Mouse (Mus musculus) liver (tissue): ENCODE results near the gene Ahcy.
"Not testable (repeated sequence)": the region's sequence is repeated elsewhere in the genome, so short reads cannot be mapped to it uniquely, and the experiment has no call there.

ENCODE experiments used
- DNase-seq: peaks from one replicate; pipeline ENCODE4 v3.0.0-alpha.2; 2020; ENCODE audit warnings: mixed read lengths

Ahcy gene

DNA sequence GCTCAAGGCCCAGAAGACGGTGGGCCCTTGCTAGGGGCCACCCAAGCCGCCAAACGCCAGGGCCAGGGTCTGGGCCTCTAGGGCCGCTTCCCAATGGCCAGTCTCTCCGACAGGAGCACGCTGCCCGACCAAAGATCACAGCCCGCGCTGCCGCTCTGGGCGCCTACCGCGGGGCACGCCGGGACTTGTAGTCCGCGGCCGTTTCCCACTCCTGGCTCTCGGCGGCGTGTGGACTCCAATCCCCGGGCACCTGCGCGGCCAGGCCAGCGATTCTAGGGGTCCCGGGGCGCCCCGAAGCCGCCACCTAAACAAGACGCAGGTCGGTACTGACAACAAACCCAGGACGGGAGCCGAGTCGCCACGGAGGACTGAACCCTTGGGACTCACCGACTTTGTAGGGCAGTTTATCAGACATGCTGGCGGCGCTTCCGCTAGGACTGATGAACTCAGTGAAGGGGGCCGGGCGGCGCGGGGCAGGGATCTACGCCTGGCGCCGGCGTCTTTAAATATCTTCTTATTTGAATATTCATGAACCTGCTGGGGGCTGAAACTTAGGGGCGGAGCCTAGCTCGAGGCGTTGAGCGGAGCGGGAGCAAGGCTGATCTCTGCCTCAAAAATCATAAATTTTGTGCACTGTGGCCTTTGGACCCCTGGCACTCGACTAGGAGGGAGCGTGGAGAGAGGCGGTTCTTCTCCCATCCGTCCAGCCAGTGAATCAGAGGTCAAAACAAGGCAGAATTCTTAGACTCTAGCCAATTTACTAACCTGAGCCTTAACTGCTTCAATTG is at the start of gene Ahcy:
Gene Ahcy, minus strand, starts transcription at position 520 of the 788 bp plus-strand sequence.
- peak; percentile 90 for DNase-seq

DNA sequence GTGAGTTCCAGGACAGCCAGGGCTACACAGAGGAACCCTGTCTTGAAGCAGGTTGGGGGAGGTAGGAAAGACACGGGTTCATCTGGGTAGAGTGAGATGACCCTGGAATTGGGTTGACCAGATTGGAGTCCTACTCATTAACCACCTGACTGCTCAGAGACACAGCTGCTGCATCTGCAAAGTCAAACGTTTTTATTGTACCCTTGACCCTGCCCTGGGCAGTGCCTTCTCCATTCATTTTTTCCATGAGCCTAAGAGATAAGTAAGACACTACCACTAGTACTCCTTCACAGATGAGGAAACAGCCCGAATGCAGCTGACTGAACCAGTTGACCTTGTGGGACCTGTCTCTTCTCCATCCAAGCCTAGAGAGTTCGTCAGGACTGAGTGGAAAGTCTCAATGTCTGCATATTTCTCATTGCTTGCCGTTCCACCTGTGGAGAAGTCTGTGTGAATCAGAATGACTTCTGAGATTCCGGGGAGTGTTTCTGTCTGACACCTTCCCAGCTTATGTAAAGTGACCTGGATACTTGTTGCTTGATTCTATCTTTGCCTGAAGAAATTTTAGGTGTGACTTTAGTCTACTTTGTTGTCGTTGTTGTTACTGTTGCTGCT is 41.0 kb upstream of the Ahcy start:
- DNase-seq: no peak

DNA sequence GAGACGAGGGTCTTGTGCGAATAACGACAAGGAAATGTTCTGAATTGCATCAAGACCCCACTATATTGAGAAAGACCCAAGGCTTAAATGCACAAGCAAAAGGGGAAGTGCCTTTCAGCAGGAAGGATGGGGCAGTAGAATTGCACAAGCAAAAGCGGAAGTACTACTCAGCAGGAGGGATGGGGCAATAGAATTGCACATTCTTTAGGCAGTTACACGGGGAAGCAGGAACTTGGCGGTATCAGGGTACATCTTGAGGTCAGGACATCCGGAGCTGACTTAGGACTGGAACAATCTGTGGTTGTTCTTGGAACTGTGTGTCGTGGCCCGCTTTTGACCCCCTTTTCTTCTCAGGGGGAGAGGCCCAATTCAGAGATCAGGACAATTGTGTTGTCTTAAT is 33.0 kb upstream of the Ahcy start:
- DNase-seq: not testable (repeated sequence)

DNA sequence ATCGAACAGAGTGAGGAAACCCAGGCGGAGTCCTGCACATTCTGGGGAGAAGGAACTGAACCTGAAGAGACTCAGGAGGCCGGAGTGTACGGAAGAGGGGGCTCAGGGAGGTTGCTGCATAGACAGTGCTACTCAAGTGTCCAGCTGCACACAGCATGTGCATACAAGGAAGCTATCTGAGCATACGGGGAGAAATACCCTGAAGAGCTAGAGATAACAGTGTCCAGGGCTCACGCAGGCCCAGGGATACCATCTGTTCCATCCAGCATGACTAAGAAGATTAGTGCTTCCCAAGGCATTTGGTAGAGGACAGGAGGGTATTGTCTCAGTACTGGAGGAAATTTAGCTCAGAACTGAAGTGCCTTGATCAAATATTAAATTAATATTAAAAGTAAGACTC is 29.3 kb upstream of the Ahcy start:
- DNase-seq: no peak

DNA sequence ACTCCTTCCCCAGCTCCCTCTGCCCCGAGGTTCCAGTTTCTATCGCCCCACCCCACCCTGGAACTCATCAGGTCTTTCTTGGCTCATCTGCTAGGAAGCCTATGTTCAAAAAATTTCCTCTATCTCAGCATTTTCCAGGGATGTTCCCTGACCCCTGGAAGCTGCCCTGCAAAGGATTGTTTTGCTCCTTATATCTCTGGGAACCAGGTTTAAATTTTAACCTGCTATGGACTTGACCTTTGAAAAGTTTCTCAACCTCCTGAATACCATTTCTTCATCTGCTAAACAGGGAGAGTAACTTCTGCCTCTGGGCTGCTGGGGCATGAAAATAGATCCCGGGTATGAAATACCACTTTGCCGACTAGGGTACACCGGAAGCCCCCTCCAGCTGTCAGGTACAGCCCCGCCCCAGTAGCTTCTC is 27.5 kb upstream of the Ahcy start:
- no peak for DNase-seq

DNA sequence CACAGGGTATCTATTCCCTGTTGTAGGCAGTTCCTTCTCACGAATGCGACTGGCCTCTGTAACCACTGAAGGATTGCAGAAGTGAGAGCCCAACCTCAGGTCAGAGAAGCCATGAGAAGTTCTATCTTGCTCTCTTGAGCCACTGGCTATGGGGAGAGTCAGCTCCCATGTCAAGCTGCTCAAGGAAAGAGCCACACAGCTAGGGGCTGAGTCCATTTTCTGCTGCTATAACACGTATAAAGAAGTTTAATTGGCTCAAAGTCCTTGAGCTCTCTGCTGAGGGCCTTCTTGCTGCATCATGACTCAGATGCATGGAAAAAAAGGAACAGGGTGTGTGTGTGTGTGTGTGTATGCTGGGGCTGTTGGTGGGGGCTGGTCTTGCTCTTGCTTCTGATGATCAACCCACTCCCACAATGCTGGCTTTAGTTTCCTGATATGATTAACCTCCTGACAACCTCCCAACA is 26.5 kb upstream of the Ahcy start:
- DNase-seq: no peak

DNA sequence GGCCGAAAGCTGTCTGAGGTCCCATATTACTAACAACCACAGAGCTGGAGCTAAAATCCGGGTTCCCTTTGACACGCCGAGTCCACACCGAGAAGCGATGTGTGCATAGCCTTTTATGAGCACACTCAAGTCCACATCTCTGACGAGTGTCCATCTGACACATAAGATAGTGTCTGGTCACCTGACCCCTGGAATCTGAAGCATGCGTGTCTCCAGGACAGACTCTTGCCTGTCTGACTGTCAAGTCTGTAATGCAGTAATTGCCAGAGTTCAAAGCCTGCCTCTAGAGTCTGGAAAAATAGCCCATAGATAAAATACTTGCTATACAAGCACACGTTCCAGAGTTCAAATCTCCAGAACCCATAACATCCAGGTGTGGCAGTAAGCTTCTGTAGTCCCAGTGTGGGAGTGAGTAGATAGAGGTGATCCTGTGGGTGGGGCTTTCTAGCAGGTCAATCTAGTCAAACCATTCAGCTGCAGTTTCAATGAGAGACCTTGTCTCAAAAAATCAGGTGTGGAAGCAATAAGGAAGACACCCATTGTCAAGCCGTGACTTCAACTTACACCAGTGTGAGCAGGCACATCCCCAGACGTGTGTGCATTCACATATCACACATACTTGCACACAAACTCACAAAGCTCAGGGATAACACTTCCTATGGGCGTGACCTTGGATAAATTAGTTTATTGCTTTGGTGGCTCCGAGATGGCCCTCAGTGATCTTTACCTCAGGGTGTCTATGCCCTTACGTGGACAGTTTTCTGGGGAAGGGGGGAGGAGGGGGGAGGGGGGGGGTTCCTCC is 25.9 kb upstream of the Ahcy start:
- peak; percentile 18 for DNase-seq

DNA sequence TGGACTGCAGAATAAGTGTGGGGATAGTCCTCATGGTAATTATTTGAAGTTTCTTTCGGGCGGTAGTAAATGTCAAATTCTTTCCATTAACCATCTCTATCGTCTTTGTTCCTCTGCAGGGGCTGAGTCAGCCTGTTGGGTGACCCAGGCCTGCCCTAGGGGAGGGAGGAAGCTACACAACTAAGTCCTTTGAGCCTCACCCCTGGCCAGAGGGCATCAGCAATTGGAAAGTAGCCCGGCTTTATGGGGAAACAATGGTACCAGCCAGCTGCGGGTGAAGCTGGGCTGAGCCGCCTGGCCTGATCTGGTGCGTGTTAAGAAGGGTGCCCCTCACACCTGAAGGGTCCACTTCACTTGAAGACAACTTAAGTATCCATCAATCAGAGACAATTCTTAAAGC is 25.1 kb upstream of the Ahcy start:
- no peak for DNase-seq

DNA sequence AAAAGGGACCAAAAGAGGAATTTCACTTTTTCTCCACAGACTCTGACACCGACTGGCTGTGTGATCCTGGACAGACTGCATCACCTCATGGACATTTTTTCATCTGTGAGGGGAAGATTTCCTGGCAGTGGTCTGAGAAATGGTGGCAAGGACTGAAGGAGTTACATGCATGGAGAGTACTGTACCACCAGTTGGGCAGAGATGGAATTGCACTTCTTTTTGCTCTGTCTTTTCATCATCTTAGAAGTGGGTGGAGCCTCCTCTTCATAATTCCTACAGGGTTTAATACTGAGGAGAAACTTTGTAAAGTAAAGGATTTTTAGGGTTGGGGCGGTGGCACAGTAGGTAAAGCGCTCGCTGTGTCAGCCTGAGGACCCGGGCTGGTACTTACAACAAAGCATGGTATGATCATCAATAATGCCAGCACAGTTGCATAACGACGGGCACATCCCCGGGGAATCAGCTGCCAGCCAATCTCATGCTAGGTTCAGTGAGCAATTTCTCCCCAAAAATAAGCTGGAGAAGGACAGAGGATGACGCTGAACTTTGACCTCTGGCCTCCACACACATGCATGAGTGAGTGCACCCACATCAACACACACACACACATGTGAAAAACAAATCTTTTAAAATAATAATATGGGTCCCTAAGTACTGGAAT is 24.6 kb upstream of the Ahcy start:
- no peak for DNase-seq

DNA sequence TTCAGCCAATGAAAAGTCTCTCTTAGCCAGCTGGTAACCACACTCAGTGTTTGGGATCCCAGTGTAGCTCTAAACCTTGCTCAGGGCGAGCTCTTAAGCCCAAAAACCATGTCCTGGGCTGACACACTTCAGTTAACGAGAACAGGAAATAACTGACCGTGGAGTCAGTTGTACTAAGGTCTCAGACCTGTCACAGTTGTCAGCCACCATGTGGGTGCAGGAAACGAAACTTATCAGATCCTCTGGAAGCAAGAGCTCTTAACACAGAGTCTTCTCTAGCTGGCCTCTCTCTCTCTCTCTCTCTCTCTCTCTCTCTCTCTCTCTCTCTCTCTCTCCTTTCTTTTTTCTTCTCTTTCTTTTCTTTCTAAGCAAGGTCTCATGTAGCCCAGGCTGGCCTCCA is 19.1 kb upstream of the Ahcy start:
- DNase-seq: no peak

DNA sequence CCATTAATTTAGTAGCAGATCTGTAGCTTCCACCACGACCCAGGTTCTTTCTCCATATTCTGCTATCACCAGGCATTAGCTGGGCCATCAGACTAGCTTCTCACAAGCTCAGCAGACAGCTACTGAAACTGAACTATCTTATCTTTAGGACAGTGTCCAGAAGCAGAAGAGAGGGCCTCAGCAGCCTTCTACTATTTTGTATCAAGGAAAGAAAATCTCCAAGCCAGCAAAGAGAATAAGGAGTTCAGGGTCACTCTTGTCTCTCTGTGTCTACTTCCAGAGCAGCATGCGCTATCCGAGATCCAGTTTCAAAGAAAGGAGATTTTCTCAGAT is 17.4 kb upstream of the Ahcy start:
- no peak for DNase-seq

DNA sequence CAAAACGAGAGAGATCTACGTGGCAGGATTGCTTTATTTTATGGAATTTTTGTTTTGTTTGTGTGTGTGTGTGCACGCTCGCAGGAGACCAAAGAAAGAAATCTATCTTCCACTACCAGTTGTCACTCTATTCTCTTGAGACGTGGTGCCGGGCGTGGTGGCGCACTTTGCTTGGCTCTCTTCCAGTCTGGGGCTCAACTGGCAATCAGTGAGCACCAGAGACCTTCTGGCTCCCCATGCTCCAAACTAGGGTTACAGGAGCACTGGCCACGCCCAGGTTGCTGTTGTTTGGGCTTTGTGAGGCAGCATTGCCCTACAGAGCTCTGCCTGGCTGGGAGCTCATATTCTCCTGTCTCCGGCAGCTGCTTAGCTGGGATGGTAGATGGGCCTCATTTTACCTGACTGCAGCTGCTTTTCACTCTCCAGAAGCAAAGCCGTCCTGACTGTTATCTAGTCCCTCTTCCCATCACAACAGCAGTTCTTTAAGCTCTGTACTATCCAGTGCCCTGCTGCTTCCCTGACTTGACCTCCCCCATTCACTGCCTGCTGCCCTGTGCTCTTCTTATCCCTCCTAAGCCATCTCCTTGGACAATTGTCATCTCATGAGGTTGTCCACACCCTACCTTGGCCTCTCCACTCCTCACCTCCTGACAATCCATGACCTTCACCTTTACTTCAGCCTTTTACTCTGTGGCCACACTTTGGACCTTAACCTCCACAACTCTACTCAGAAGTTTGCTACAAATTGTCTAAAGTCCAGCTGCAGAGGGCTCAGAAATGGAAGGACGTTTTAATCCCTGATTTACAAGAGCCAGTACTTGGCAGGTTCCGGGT is 16.8 kb upstream of the Ahcy start:
- DNase-seq: peak; percentile 81

DNA sequence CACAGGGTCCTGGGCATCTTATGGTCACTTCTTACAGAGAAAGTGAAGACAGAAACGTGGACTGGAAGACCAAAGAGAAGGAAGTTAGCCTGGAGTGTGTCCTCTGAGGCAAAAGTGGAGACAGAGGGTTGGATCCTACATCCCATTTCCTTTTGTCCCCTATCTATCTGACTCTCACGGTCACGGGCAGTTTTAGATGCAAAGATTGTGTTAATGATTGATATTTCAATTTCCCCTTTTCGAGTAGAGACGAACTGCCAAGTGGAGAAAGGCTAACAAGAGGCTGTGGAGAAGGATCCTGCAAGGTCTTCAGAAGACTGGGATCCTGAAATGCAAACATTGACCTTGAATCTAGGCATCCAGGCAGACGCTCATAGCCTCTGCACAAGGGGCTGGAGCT is 14.0 kb upstream of the Ahcy start:
- no peak for DNase-seq

DNA sequence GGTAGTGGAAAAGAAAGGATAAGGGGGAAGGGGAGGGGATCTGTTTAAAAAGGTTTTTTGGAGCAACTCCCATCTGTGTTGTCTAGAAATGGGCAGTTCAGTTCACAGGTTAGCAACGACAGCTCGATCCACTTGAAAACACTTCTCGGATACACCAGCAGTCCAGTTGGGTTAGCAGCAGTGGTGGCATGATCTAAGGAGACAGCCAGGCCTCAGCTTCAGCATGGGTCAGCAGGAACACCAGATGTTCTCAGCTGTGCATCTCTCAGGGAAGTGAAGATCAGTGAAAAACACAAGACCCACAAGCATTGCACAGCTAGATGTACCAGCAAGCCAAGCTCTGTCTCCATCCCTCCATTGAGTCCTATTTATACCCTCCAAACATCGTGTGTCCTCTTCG is 12.0 kb upstream of the Ahcy start:
- DNase-seq: no peak

DNA sequence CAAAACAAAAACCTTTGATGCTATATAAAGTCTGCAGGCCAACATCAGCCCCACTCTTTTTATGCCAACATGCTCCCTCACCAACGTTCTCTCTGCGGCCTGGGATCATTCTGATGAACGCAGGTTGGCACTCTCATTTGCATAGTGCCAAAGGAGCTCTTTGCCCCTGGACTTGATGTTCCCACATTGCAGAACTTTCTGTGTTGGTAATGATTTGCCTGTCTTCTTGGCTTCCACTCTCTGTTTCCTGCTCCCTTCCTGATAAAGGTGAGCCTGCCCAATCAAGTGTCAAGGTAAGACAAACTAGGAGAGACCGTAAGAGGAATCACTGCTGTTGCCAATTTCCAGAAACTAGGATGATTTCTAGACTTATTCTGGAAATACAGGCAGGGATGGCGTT is 10.2 kb upstream of the Ahcy start:
- DNase-seq: no peak

DNA sequence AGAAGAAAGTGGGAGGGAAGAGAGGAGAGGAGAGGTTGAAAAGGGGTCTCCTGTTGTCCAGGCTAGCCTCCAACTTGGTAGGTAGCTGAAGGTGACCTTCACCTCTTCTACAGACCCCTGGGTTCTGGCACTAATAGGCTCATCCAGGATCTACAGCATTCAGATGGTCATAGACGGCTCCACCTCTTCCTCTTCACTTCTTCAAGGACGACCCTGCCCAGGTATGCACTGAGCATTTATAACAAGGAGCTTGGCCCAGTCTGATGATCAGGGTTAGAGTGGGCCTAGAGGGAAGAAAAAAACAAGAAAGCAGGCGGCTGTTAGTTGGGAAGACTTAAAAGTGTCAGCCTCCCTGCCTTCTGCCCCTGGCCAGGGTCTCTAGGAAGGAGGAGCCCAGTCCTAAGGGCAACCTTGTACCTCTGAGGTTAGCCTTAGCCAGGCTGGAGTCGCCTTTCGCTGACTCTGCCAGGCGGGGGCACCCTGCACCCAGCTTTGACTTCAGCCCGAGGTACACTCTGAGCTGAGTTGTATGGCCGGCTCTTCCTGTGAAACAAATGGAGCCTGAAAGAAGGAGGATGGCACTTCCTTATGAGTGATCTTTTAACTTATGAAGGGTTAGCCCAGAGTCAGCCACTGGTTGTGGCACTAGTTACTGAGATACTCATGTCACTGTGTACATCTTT is 8.0 kb upstream of the Ahcy start:
- DNase-seq: peak; percentile 67

DNA sequence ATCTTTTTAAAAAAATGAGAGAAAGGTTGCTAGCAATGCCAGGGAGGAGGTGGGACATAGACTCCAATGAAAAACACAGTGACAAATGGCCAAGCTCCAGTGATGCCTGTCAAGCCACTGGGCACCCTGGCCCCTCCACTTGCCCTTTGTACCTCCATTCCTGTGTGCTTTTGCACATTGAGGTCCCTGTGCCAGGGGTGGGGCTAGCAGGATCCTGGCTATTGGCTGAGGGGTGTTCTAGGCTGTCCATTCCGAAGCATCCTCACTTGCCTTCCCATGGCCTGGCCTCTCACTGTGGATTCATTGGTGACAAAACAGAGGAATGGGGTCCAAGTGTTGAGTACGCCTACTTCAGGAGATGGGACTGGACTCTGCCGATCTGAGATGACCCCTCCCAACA is 6.8 kb upstream of the Ahcy start:
- DNase-seq: no peak

DNA sequence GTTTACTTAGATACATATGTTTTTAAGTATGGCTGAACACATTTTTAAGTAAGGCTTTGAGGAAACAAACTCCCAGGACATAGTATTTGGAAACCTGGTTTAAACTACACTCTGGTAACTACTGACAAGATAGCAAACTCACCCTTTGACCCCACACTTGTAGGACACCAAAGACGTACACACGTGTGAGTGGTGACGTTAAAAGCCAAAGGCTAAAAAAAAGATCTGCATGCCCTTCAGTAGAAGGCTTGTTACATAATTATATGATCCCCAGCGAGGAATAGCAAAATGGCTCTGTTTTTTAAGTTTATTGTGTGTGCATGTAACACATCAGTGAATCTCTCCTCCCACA is 5.9 kb upstream of the Ahcy start:
- no peak for DNase-seq

DNA sequence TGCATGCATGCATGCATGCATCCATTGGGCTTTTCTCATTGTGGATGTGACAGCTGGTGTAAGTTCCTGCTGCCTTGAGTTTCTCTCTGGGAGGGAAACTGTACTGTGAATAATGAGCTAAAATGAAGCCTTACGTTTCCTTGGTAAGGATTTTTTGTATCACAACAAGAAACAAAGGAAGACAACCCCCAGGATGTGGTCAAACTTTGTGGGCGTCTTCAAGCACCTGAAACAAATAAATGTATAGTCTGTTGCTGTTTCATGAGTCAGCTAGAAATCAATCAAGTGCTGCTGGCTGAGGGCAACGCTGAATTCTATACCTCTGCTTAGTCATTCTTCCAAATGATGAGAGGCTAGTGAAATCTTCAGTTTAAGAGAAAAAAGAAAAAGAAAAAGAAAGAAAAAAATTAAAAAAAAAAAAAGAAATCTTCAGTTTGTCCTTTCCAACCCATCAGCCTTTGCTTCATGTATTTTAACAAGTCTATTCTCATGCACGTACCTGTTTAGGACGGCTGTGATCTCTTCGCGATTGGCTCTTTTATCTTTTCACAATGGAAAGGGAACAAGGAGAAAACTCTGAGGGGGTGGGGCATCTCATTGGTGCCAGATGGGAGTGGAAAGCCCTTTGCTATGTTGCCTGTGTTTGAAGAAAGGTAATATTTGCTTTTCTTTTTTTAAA is 5.3 kb upstream of the Ahcy start:
- DNase-seq: no peak

DNA sequence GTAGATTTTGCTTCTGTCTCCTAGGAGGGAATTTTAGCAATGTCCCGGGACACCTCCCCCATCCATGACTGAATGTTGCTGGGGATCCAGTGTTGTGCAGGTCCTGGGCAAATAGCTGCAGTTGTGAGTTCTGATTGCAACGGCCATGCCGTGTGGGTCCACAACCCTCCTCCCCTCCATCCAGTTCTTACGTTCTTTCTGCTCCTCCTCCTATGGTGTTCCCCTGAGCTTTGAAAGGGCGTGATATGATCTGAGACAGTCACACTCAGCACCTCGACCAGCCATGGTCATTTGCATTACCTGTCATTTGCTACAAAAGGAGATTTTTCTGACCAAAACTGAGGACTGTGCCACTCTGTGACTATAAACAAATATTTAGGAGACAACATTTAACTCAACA is 1.4 kb upstream of the Ahcy start:
- DNase-seq: no peak

DNA sequence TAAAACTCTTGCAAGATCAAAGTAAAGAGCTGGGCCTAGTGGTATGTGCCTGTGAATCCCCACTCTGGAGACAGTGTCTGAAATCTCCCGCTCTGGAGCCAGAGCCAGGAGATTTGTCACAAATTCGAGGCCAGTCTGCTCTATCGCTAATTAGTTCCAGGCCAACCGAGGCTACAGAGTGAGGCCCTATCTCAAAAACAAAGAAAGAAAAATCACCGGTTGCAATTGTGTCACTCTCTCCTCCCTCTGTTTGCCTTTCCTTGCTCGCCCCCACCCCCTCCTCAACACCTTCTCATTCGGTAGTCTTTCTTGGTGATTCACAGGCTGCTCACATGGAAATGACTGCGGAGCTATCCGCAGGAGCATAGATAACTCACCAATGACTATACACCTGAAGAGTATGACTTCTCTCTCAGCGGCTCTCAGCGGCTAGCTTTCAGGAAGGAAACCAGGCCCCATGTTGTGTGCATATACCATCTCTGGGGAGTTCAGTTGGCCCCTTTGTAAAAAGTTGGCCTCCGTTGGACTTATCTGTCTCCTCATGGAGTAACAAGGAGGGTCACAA is 551 bp upstream of the Ahcy start:
- peak; percentile 13 for DNase-seq
